Mouse (Mus musculus) layer of hippocampus, adult 9-10 months (tissue): ENCODE measurements at regions not wholly inside any gene's neighbourhood (a gene's known extent, or its start where the extent isn't known, plus 50 kb on each side); places are given as distances from the start of the nearest gene placed in this dataset.
"Not testable (repeated sequence)": the region's sequence is repeated elsewhere in the genome, so short reads cannot be mapped to it uniquely, and the experiment has no call there.

Experiments used
- DNase-seq: peaks from one replicate; pipeline ENCODE4 v3.0.0; 2022; ENCODE audit warnings: low spot score

DNA sequence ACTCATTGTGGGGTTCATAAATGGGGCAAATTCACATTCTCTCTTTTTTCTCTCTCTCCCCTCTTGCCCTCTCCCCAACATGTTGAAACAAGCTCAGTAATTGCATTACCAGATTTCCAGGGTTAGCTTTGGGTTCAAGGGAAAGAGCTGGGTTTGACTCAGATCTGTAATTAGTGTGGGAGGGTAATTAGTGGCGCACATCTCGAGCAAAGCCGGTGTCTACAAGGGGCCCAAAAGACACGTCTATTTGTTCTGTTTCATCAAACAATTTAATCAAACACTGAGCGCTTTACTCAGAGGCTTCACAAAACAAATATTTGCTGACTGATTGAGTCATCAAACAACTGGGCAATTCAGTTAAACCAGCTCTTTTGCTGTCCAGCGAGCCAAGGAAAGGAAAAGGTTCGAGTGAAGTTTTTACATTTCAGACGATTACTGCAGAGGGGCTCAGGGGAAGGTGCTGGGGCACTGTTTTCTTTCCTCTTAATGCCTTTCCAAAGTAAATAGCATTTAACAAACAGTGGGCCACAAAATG, 193.6 kb upstream of the Six2 start:
- DNase-seq = no peak

DNA sequence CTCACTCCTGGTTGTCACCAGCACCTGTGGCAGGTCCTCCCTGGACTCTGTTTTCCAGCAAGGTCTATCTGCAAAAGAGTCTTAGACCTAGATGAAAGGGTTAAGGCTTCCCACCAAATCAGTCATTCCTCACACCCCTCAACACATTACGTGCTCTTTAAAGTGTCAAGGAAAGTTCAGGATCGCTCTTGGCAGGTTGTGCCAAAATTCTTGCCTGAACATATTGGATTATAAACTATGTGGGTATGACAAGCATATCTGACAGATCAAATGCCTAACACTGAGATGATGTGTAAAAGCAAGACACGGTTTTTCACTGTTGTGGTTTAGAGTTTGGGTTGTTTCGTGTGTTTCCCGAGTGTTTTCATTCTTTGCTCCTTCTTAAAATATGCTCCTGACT, 193.0 kb upstream of the Six2 start:
- no peak for DNase-seq

DNA sequence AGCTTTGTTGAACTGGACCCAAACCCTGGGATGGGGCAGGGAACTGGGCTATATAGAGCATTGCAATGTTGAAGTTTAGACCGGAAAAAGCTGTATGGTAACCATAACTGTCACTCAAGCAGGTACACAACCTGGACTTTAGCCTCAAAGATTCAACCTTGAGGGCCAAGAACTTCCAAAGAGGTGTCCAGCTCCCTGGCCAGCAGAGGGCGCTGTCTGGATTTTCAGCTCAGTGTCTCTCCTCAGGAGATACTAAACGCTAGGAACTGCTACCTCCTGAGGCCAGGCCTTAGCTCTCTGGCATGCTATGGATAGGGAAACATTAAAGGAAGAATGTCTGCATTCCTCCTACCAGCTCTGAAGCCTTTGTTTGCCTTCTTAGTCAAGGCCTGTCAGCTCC, 189.4 kb upstream of the Six2 start:
- no peak for DNase-seq

DNA sequence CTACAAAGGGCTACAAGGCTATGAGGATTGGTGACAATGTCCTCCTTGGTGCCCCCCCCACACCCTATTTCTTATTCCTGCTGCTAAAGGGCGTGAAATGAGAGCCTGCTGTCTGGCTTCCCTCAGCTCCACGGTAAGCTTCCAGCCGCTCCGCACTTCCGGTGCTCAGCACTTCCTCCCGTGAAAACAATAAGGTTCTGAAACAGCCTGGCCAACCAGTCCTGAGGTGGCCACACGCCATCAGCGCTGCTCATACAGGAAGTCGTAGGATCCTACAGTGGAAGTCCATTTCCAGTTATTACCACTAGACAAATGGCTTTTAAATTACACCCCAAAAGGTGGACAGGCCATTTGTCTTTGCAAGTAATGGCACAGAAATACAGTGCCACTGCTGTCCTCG, 188.8 kb upstream of the Six2 start:
- no peak for DNase-seq

DNA sequence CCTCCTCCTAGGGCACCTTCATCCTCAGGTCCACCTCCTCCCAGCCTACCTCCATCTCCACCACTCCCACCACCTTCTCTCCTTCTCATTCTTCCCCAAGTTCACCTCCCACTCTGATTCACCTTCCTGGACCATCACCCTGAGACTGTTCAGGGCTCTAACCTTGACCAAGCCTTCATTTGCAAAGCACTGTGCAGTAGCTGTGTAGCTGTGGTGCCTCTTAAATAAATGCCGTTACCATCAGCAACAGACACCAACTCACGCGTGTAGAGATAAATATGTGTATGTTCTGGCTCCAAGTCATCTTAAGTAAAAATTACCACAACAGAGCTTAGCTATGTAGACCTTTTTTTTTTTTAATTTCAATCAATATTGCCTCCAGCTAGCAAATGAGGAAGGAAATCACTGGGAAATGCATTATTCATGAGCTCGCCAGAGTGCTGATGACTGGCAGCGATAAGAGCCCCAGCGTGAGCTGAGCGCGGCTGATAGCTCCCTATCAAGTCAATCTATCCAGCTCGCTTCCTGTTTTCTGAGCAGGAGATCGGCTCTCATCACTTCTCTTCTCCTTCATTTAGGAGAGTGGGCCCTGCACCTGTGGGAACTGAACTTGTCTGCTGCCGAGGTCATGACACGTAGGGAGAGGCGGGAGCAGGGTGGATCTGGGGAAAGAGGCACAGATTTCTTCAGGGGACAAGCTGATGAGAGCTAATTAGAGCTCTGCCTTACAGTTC, 185.9 kb upstream of the Six2 start:
- DNase-seq = no peak

DNA sequence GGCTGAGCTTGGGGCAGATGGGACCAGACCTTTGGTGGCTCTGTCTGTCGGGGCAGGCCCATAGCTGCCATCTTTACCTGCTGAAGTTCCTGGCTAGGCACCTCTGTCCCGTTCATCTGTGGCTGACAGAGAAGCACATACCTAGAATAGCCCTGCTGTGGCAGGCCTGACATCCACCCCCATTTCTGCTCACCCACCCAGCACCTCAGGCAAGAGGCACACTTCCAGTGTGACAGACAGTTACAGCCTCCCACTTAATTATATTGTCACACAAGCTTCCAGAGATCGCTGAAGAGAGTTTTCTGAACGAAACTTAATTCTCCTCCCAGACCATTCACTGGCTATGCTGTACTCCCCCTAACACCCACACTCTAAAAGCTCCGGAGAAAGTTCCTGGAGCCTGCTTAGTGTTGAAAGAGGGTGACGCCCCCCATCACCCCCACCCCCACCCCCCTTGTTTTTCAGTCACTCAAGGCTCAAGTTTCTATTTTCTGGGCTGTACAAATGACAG, 184.9 kb upstream of the Six2 start:
- no peak for DNase-seq

DNA sequence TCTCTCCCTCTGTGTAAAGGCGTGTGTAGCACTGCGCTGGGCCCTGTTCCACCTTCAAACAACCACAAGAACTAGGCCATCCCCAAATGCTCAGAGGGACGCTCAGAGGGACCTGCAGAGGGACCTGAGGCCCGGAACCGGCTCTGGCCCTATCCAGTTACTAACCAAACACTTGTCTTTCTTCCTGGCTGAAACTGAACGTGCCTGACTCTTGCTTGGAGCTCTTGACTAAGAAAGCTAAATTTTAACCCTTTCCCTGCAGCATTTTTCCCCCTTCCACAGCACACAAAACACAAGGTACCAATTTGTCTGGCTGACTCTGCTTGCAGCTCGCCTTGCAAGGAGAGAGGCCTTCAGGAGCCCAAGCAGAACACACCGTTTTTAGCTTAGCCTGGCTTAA, 182.3 kb upstream of the Six2 start:
- DNase-seq = no peak

DNA sequence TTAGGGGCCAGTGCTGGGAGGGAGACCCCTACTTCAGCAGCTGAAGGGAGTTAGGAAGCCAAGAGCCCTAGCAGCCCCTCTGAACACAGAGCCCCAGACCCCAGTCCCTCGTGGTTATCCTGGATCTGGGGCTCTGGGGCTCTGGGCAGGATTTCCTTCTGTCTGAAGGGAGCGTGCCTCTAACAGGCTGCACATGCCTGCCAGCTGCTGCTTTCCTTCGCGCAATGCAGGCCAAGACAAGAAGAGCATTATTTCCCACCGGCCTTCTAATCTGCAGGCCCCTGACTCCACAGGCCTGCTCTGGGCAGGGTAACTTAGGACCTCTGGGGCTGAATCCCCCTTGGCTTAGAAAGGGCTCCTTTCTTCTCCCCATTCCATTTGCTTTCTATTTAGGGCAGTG, 181.1 kb upstream of the Six2 start:
- DNase-seq = no peak

DNA sequence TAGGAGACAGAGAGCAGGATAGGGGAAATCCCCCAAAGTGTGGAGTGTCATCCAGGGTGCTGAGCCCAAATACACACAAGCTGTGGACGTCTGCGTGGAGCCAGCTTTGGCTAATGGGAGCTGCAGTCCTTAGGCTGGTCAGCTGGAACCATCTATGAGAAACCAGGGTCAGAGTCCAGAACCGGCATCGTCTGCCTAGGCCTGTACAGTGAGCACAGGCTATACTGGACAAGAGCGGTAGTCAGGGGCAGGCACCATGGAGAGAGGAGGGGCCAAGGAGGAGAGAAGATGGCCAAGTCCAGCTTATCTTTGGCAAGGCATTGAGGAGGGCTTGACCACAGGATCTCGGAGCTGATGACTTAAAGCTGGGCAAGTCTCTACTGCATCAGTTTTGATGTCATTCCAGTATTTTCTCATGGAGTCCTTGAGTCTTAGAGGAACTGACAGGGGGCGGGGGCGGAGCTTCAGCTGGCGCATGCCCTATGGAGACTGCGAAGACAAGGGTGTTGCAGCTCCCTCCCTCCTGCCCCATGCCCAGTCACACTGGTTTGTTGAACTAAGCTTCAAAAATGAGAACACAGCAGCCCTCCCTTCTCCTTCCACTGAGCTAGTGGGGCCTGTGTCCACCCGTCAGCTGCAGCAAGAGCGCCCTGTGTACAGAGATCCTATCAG, 180.0 kb upstream of the Six2 start:
- DNase-seq = no peak

DNA sequence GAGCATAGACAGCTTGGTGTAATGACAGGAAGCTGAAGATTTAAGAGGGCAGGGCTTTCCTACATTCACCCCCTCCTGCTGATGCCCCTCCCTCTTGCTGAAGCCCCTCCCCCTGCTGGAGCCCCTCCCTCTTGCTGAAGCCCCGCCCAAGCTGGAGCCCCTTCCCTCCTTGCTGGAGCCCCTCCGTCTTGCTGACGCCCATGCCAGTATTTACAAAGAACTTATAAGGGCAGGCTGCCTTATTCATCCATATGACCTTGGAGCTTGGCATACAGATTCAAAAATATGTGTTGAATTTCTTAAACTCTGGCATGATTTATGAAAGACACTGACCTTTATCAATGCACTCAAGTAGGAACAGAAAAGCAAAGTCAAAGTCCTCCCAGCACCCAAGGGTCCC, 178.5 kb upstream of the Six2 start:
- DNase-seq = no peak

DNA sequence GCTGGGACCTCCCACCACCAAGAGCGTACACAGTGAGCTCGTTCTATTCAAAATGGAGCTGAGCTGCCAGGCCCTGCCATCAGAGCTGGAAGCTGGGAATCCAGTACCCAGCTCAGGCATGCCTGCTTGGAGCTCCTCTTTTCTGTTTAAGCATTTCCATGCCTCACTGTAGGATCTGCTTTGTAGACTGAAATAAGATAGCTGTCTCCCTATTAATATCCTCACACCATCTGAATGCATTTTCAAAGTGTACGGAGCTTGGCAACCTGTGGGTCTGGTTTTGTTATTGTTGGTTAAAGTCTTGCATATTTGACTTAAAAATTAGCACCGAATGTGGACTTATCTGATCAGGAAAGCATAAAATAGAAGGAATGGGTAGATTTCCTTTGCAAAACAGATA, 177.9 kb upstream of the Six2 start:
- DNase-seq = no peak

DNA sequence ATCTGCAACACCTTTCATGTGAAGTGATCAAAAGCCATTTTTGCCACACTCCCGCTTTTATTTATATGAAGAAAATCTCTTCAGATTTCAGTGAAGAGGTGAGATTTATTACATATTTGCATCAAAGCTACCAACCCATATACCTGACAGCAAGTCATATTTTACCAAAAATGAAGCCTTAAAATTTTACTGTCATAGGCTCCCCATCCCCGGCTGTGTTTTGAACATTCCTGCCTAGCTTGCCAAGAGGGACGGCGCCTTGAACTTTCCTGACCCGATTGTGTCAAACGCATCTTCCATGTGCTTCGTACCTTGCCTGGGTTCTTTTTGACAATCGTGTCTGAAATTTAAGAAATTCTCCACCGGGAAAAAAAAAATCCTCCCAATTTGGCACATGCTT, 173.3 kb upstream of the Six2 start:
- no peak for DNase-seq

DNA sequence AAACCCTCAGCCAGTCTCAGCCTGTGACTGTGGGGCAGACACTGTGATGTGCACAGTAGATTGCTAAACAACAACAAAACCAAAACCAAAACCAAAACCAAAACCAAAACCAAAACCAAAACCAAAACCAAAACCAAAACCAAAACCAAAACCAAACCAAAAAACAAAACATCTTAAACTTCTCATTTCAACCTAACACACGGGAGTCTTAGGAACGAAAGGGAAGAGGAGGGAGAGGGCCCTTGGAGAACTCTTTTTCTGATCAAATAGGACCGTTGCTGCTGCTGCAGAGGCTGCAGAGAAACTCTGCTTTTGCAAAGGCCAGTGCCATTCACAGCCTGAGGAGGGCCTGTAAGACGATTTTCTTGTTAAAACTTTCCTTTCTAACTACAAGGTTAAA, 172.7 kb upstream of the Six2 start:
- no peak for DNase-seq

DNA sequence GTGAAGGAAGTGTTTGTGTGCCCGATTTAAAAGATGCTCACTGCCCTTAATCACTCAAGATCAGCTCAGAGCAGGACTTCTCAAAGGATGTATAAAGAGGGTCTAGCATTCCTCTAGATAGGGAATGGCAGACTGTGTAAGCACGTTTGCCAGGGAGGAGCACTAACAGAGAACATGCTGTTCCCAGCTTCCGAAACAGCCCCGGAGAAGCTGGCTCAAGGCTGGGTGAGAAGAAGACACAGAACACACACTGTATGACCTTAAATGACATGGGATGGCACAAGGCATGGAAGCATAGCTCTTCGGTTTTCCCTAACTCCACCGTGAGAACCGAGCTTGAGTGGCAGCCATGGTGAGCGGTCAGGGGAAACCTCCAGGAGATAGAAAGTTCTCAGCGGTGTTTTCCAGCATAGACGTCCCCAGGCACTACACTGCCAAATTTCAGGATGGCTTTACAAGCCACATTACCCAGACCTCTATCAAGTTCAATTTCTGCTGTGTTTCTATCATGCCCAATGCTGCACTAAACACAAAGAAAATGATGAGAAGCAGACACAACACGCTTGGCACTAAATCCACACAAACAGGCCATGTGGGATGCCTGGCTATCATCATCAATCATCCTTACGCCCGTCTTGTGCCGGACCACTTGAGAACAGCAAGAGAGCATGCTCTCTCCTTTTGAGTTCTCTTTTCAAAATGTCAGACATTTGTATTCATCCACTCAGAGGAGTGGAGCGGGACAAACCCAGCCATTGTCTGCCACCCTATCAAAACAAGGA, 172.0 kb upstream of the Six2 start:
- DNase-seq = no peak

DNA sequence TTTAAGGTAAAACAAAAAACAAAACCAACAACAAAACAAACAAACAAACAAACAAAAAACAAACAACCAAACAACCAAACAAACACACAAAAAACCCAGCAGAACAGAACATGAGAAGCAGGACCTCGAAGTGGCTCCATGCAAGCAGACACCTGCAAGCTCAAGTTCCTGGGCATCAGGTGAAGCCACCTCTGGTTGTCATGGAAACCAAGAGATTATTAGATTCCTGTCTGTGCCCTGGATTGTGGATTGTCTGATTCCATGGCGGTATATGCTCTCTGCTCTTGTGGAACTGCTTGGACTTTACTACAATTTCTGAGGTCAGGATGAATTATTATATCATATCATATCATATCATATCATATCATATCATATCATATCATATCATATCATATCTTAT, 170.4 kb upstream of the Six2 start:
- no peak for DNase-seq

DNA sequence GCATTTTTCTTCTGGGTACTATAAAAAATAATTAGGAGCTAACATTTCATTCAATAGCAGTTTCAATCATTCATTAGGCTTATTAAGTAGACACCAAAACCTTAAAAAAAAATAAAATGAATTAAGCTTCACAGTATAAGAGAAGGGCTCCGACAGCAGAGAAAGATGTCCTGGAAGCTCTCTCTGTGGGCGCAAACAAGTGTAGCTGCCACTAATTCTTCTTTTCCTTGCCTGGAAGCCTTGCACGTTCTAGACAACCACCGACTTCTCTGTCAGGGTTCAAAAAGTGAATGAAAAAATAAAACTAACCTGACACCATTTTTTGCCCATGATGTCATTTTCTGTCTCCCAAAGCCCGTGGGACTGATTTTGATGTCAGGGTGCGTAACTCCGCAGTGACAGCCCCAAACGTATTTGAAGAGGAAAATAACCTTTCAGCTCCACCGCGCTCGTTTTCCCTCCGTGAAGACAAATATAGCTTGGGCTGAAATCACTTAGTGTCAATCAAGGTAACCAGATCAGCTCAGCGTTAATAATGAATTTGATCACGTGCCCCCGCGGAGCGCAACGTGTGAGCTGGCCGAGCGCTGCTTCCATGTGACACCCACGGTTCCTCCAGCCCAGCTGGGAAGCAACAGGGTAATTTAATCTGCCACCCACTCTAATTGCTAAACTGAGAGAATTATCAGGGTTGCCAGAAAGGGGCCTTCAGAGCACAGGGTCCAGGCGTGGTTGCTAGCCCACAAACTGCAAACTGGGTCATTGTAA, 169.8 kb upstream of the Six2 start:
- no peak for DNase-seq

DNA sequence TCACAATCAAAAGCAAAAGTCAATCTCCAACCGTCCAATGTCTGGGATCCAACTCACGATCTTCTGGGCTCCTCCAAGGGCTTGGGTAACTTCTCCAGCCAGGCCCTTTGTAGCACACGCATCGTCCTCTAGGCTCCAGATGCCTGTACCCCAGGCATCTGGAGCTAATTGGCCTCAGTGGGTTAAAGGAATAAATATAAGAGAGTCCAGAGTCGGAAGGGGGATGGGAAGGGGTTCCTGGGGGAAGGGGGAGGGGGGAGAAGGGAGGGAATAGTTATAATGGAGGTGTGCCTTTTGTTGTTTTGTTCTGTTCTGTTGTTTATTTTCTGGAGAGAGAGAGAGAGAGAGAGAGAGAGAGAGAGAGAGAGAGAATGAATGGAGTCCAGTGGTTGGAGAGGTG, 168.8 kb upstream of the Six2 start:
- not testable (repeated sequence) for DNase-seq

DNA sequence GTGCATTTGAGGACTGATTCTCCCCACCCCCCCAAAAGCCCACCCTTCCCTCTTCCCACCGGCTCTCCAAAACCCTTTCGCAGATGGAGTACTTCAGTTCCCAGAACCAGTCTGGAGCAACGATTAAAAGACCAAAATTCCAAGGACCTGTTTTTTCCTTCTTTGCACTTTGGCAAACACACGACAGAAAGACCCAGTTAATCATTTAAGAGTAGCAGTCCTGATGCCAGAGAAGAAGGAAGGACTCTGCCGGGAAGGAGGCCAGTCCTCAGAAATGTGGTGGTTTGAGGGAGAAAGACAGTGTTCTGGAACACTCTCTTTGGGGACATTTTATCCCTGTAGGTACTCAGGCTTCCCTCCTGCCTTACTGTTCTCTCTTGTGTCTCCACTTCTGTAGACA, 165.1 kb upstream of the Six2 start:
- DNase-seq = no peak

DNA sequence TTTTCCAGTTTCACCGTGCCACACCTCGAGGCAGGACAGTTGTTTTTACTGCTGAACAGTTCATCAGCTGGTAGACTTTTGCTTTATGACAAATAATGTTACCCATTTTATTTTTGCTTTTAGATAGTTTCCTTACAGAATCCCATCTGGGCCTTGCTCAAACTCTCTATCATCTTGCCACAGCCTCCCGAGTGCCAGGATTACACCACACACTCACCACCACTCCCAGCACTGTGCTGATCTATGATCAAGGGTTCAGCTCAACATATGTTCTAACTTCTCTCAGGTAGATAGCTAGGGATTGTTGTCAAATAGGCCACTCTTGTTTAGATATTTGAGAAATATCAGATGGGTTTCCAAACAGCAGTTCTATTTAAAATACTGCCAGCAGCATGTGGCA, 160.5 kb upstream of the Six2 start:
- no peak for DNase-seq

DNA sequence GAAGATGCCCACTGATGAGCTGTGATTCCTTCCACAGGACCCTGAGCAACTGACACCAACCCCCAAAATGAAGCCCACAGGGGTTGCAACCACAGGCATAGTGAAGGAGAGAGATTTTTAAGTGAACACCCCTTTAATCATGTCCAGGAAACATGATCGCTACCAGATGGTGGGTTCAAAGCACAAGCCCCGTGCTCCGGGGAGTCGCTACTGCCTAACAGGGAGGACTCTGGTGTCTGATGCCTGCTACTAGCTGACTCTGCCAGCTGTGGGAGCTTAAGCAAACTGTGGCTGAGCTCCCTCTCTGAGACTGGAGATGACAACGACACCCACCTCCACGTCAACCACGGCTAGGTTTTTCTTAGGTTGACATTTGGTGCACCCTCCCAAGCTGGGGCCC, 159.7 kb upstream of the Six2 start:
- DNase-seq = no peak

DNA sequence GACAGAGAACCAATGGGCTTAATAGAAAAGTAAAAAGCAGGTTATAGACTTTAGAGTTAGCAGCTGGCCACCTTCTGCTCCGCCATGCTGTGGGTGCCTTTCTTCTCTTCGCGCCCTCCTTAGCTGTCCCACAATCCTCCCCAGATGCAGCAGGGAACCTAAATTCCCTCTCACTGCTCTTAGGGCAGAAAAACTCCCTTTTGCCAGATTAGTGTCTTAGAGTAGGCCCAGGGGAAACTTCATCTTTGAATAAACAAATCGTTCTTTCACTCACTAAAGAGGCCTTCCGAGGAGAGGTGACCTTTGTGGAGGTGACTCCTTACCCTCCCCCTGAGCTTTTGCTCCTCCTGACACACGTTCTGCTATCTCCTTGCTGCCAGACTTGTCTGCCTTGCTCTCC, 157.0 kb upstream of the Six2 start:
- DNase-seq = no peak

DNA sequence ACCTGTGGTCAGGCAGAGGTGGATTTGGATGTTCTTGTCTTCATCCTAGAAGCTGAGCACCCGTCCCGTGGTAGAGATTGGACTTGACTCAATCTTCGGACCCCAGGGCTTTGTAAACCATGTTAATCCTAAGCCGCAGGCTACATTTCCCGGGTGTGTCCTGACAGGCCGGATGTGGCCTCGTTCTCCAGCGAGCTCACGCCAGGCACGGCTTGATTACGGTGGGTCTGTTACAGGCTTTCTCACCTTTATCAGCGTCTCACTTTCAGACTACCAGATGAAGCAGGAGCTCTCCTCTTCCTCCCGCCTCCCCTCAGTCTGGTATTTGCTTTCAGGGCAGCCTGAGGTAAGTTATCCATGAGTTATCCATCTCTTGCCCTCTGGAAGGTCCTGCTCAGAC, 156.4 kb upstream of the Six2 start:
- no peak for DNase-seq
